Mouse (Mus musculus): ENCODE data around the gene Mier2. TPM values are rescaled to one million over a fixed set of nuclear protein-coding genes. Genes with fewer than 3 reads are reported as not detected.

Gene Mier2
- polyA plus RNA-seq, 1 experiment from 2014 or later, result 35.3 TPM

GRCm38 (mm10) chr10:79525456-79526325 is 29.3 kb downstream of the Mier2 start:
- Histone ChIP-seq H3K36me3 (ENCODE audit: control insufficient read depth, insufficient read depth, low read length) (no peaks in the 10 kb centered on the region), H3K4me2 (ENCODE audit: low read length) (no peak overlapping the region), H3K4me3 (ENCODE audit: low read depth, low read length) (no peak overlapping the region), H3K9me3 (replicated peaks; ENCODE audit: control insufficient read depth, low read length) (no peaks in the 10 kb centered on the region), H3K27me3 (replicated peaks; ENCODE audit: control insufficient read depth, insufficient read depth, low read length) (no peaks in the 10 kb centered on the region), H3K4me1 (ENCODE audit: control insufficient read depth, insufficient read depth, low read length) (no peaks in the 10 kb centered on the region), H3K9ac (ENCODE audit: low read length) (no peak overlapping the region), H3K27ac (ENCODE audit: low read depth, low read length) (no peak overlapping the region)
- DNase-seq (ENCODE audit: low spot score), result no peak
- ATAC-seq, result no peak
- 92% methylated on average over 8 of the region's 8 CpGs for WGBS

- Histone ChIP-seq H3K4me1 (ENCODE audit: control insufficient read depth, insufficient read depth, low read length) (no peaks in the 10 kb centered on the region), H3K27ac (ENCODE audit: low read depth, low read length) (no peak overlapping the region), H3K4me2 (ENCODE audit: low read length) (no peak overlapping the region), H3K4me3 (ENCODE audit: low read depth, low read length) (no peak overlapping the region), H3K9me3 (replicated peaks; ENCODE audit: control insufficient read depth, low read length) (no peaks in the 10 kb centered on the region), H3K27me3 (replicated peaks; ENCODE audit: control insufficient read depth, insufficient read depth, low read length) (no peaks in the 10 kb centered on the region), H3K9ac (ENCODE audit: low read length) (no peak overlapping the region), H3K36me3 (ENCODE audit: control insufficient read depth, insufficient read depth, low read length) (no peaks in the 10 kb centered on the region)
- 95% methylated on average over 1 of the region's 1 CpGs for WGBS
- ATAC-seq (no peak), DNase-seq (ENCODE audit: low spot score) (no peak)
Measured at GRCm38 (mm10) chr10:79524433-79524832, 30.6 kb downstream of the Mier2 start.

GRCm38 (mm10) chr10:79506709-79507108 is 48.3 kb downstream of the Mier2 start:
- Histone ChIP-seq H3K27me3 (replicated peaks; ENCODE audit: control insufficient read depth, insufficient read depth, low read length) (no peaks in the 10 kb centered on the region), H3K36me3 (ENCODE audit: control insufficient read depth, insufficient read depth, low read length) (no peaks in the 10 kb centered on the region), H3K4me2 (ENCODE audit: low read length) (no peak overlapping the region), H3K4me3 (ENCODE audit: low read depth, low read length) (no peak overlapping the region), H3K27ac (ENCODE audit: low read depth, low read length) (no peak overlapping the region), H3K9me3 (replicated peaks; ENCODE audit: control insufficient read depth, low read length) (no peaks in the 10 kb centered on the region), H3K4me1 (ENCODE audit: control insufficient read depth, insufficient read depth, low read length) (no peaks in the 10 kb centered on the region), H3K9ac (ENCODE audit: low read length) (no peak overlapping the region)
- ATAC-seq (no peak), DNase-seq (ENCODE audit: low spot score) (no peak)
- WGBS, result 80% methylated on average over 2 of the region's 2 CpGs

GRCm38 (mm10) chr10:79502830-79503644 is 52.0 kb downstream of the Mier2 start:
- H3K4me3 ChIP-seq (ENCODE audit: low read depth, low read length), result no peak overlapping the region
- H3K4me2 ChIP-seq (ENCODE audit: low read length), result no peak overlapping the region
- ATAC-seq (no peak), DNase-seq (ENCODE audit: low spot score) (peak; percentile 7)
- WGBS, result 68% methylated on average over 6 of the region's 6 CpGs
- H3K9ac ChIP-seq (ENCODE audit: low read length), result no peak overlapping the region
- H3K36me3 ChIP-seq (ENCODE audit: control insufficient read depth, insufficient read depth, low read length), result no peaks in the 10 kb centered on the region
- H3K27me3 ChIP-seq (replicated peaks; ENCODE audit: control insufficient read depth, insufficient read depth, low read length), result no peaks in the 10 kb centered on the region
- H3K9me3 ChIP-seq (replicated peaks; ENCODE audit: control insufficient read depth, low read length), result no peaks in the 10 kb centered on the region
- H3K4me1 ChIP-seq (ENCODE audit: control insufficient read depth, insufficient read depth, low read length), result no peaks in the 10 kb centered on the region
- H3K27ac ChIP-seq (ENCODE audit: low read depth, low read length), result no peak overlapping the region

- no peak for DNase-seq (ENCODE audit: low spot score)
- ATAC-seq, result no peak
- Histone ChIP-seq H3K27me3 (replicated peaks; ENCODE audit: control insufficient read depth, insufficient read depth, low read length) (no peaks in the 10 kb centered on the region), H3K27ac (ENCODE audit: low read depth, low read length) (no peak overlapping the region), H3K4me3 (ENCODE audit: low read depth, low read length) (no peak overlapping the region), H3K36me3 (ENCODE audit: control insufficient read depth, insufficient read depth, low read length) (no peaks in the 10 kb centered on the region), H3K4me2 (ENCODE audit: low read length) (no peak overlapping the region), H3K9ac (ENCODE audit: low read length) (no peak overlapping the region), H3K4me1 (ENCODE audit: control insufficient read depth, insufficient read depth, low read length) (no peaks in the 10 kb centered on the region), H3K9me3 (replicated peaks; ENCODE audit: control insufficient read depth, low read length) (no peaks in the 10 kb centered on the region)
- 29% methylated on average over 2 of the region's 2 CpGs for WGBS
Measured at GRCm38 (mm10) chr10:79496701-79497288, 58.2 kb downstream of the Mier2 start.

GRCm38 (mm10) chr10:79495886-79496285 is 59.1 kb downstream of the Mier2 start:
- no peak overlapping the region for H3K27ac ChIP-seq (ENCODE audit: low read depth, low read length)
- H3K27me3 ChIP-seq (replicated peaks; ENCODE audit: control insufficient read depth, insufficient read depth, low read length), result no peaks in the 10 kb centered on the region
- DNase-seq (ENCODE audit: low spot score) (no peak), ATAC-seq (no peak)
- no peaks in the 10 kb centered on the region for H3K9me3 ChIP-seq (replicated peaks; ENCODE audit: control insufficient read depth, low read length)
- no peaks in the 10 kb centered on the region for H3K4me1 ChIP-seq (ENCODE audit: control insufficient read depth, insufficient read depth, low read length)
- H3K4me3 ChIP-seq (ENCODE audit: low read depth, low read length), result no peak overlapping the region
- no peaks in the 10 kb centered on the region for H3K36me3 ChIP-seq (ENCODE audit: control insufficient read depth, insufficient read depth, low read length)
- WGBS, result 69% methylated on average over 3 of the region's 3 CpGs
- no peak overlapping the region for H3K9ac ChIP-seq (ENCODE audit: low read length)
- no peak overlapping the region for H3K4me2 ChIP-seq (ENCODE audit: low read length)

Small RNA genes lying within 50 kb of the gene (microRNA-seq; reads per million reads assigned to microRNA genes)
- gene Mir6909, result not detected

Other genes with a start within 250 kb of the Mier2 start
- gene Vmn2r82, start 198.7 kb downstream of the Mier2 start, polyA plus RNA-seq (2014; fragmentation: Nextera tagmentation; extraction: Ambion mirVana), result not detected in 2 replicates
- not detected in 2 replicates for gene Vmn2r83, start 86.5 kb downstream of the Mier2 start, polyA plus RNA-seq (2014; fragmentation: Nextera tagmentation; extraction: Ambion mirVana)
- gene Plpp2, start 21.4 kb downstream of the Mier2 start, polyA plus RNA-seq (2014; fragmentation: Nextera tagmentation; extraction: Ambion mirVana), result 9.4 and 12.5 TPM in 2 replicates
- gene Theg, start 32.1 kb upstream of the Mier2 start, polyA plus RNA-seq (2014; fragmentation: Nextera tagmentation; extraction: Ambion mirVana), result not detected in 2 replicates
- 0.46 and 0.52 TPM in 2 replicates for gene C2cd4c, start 58.8 kb upstream of the Mier2 start, polyA plus RNA-seq (2014; fragmentation: Nextera tagmentation; extraction: Ambion mirVana)
- 5.9 and 6.5 TPM in 2 replicates for gene Shc2, start 82.7 kb upstream of the Mier2 start, polyA plus RNA-seq (2014; fragmentation: Nextera tagmentation; extraction: Ambion mirVana)
- 0.14 and 0.17 TPM in 2 replicates for gene Odf3l2, start 90.5 kb upstream of the Mier2 start, polyA plus RNA-seq (2014; fragmentation: Nextera tagmentation; extraction: Ambion mirVana)
- gene Madcam1, start 109.4 kb upstream of the Mier2 start, polyA plus RNA-seq (2014; fragmentation: Nextera tagmentation; extraction: Ambion mirVana), result 1.1 and 1.2 TPM in 2 replicates
- 101 and 105 TPM in 2 replicates for gene Tpgs1, start 114.2 kb upstream of the Mier2 start, polyA plus RNA-seq (2014; fragmentation: Nextera tagmentation; extraction: Ambion mirVana)
- 76.0 and 76.9 TPM in 2 replicates for gene Cdc34, start 127.0 kb upstream of the Mier2 start, polyA plus RNA-seq (2014; fragmentation: Nextera tagmentation; extraction: Ambion mirVana)
- 1.4 and 1.5 TPM in 2 replicates for gene Gzmm, start 133.8 kb upstream of the Mier2 start, polyA plus RNA-seq (2014; fragmentation: Nextera tagmentation; extraction: Ambion mirVana)
- 725 and 788 TPM in 2 replicates for gene Bsg, start 149.3 kb upstream of the Mier2 start, polyA plus RNA-seq (2014; fragmentation: Nextera tagmentation; extraction: Ambion mirVana)
- gene Hcn2, start 161.4 kb upstream of the Mier2 start, polyA plus RNA-seq (2014; fragmentation: Nextera tagmentation; extraction: Ambion mirVana), result 0.32 and 0.56 TPM in 2 replicates
- 32.1 and 33.4 TPM in 2 replicates for gene Polrmt, start 191.4 kb upstream of the Mier2 start, polyA plus RNA-seq (2014; fragmentation: Nextera tagmentation; extraction: Ambion mirVana)
- 0.28 and 0.38 TPM in 2 replicates for gene Fgf22, start 199.9 kb upstream of the Mier2 start, polyA plus RNA-seq (2014; fragmentation: Nextera tagmentation; extraction: Ambion mirVana)
- gene Rnf126, start 211.8 kb upstream of the Mier2 start, polyA plus RNA-seq (2014; fragmentation: Nextera tagmentation; extraction: Ambion mirVana), result 60.6 and 75.7 TPM in 2 replicates
- gene Fstl3, start 222.1 kb upstream of the Mier2 start, polyA plus RNA-seq (2014; fragmentation: Nextera tagmentation; extraction: Ambion mirVana), result 0.58 and 0.96 TPM in 2 replicates
- gene Prss57, start 235.8 kb upstream of the Mier2 start, polyA plus RNA-seq (2014; fragmentation: Nextera tagmentation; extraction: Ambion mirVana), result 0.37 TPM in 1 of 2 replicates, not detected in the other
- 182 and 257 TPM in 2 replicates for gene Palm, start 238.4 kb upstream of the Mier2 start, polyA plus RNA-seq (2014; fragmentation: Nextera tagmentation; extraction: Ambion mirVana)

Data from forebrain, embryonic 14.5 days (tissue).